Mouse (Mus musculus) olfactory bulb, adult 2 months (tissue): ENCODE data around the gene Lipc.

Source experiments
- CTCF ChIP-seq: fragments of 200-500 bp; IDR thresholded peaks from 2 replicates; pipeline ENCODE4 v1.5.1; 2012; ENCODE audit warnings: low read depth, mild to moderate bottlenecking, low read length, moderate library complexity; ENCODE audit not compliant: insufficient read depth
- POLR2A ChIP-seq: fragments of 200-500 bp; IDR thresholded peaks from 2 replicates; pipeline ENCODE4 v1.6.1; 2012; ENCODE audit warnings: mild to moderate bottlenecking, low read depth, low read length, moderate library complexity; ENCODE audit not compliant: insufficient read depth

DNA sequence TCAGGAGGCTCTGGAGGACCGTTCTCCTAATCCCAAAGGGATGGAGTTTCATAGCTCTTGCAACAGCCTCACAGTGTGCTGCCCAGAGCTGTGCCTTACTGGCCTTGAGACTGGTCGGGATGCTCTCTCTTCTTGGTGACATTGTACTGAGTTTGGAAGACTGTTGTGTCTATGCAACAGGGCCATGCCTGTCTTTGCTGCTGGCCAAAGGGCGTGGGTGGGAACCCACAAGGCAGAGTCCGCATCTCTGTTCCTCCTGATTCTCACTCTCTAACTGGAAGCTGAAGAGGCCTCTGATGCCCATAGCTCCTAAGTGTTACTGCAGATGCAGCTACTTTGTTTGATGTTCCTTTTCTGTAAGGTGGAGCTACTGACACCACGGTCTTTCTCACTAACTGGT lies 39.4 kb upstream of the Lipc start:
- no peak for TF ChIP-seq POLR2A
- TF ChIP-seq CTCF: no peak
